Mouse (Mus musculus) bone marrow macrophage, adult 2 months (primary cell): ENCODE data around the gene Gm10645.

ENCODE experiments used
- CTCF ChIP-seq: IDR thresholded peaks from 2 replicates; pipeline ENCODE4 v1.5.1; 2012; ENCODE audit warnings: low read depth, mild to moderate bottlenecking, low read length, moderate library complexity
- POLR2A ChIP-seq: IDR thresholded peaks from 2 replicates; pipeline ENCODE4 v1.6.1; 2012; ENCODE audit warnings: mild to moderate bottlenecking, low read depth, low read length, borderline replicate concordance

GRCm38 (mm10) chr8:83170894-83171293, 4.9 kb upstream of the Gm10645 start:
- TF ChIP-seq CTCF, result no peak
- no peak for TF ChIP-seq POLR2A
